Mouse (Mus musculus): ENCODE measurements at regions not wholly inside any gene's neighbourhood (a gene's known extent, or its start where the extent isn't known, plus 50 kb on each side); places are given as distances from the start of the nearest gene placed in this dataset.
"Not testable (repeated sequence)": the region's sequence is repeated elsewhere in the genome, so short reads cannot be mapped to it uniquely, and the experiment has no call there.

GRCm38 (mm10) chr12:17852138-17852537 is 161.5 kb downstream of the Hpcal1 start:
- DNase-seq = peak; percentile 80

GRCm38 (mm10) chr12:17872491-17872890 is 181.8 kb downstream of the Hpcal1 start:
- DNase-seq = peak; percentile 41

GRCm38 (mm10) chr12:17881371-17882116 is 190.9 kb downstream of the Hpcal1 start:
- DNase-seq = peak; percentile 99

GRCm38 (mm10) chr12:17882117-17883116 is 191.8 kb downstream of the Hpcal1 start:
- DNase-seq = peak; percentile 92

- peak; percentile 66 for DNase-seq
Measured at GRCm38 (mm10) chr12:17891663-17892310, 201.1 kb downstream of the Hpcal1 start.

GRCm38 (mm10) chr12:17913058-17913457 is 222.4 kb downstream of the Hpcal1 start:
- not testable (repeated sequence) for DNase-seq

Measured in heart, adult 11 months (tissue).